Comparison of ENCODE assay signal across 19 mouse cellular contexts in the genomic region with DNA sequence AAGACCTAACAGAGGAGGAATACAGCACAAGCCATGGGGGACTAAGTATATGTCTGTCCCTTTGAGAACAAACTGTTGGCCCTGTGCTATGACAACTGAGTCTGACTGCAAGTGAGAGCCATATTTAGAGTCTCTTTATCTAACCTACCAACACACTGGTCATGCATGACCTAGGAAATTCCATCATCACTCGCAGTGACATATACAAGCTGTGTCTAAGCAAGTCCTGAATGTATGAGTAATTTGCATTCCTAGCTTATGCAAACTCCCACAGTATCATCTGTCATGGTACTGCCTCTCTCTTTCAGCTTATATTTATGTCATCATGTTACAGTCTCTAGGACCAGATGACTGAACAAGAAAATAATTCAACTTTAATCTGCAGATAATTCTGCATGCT.
A peak's percentile ranks its signal among the peaks of the same experiment; 100 is the strongest.
DNase-seq lines count a peak whose midpoint lies in the region; ATAC-seq and TF ChIP-seq lines count a peak whose summit lies in the region.
"Had no signal": no experiment of that assay in that cellular context is flagged by ENCODE, and none has a peak within 500 bp of the region (broad histone marks: within the 10 kb centered on the region; RNA-seq: fewer than 3 reads in every experiment).

No protein-coding gene starts in this region.

- no peak overlapping the region for H3K4me3 ChIP-seq in embryonic facial prominence, embryonic 14.5 days (ENCODE audit: low read depth, low read length)
- H3K4me3 ChIP-seq in embryonic facial prominence, embryonic 10.5 days: no peak overlapping the region
- H3K4me3 ChIP-seq in heart, postnatal 0 days (ENCODE audit: low read depth, low read length): no peak overlapping the region
- no peak overlapping the region for H3K4me3 ChIP-seq in limb, embryonic 14.5 days (replicated peaks; ENCODE audit: low read length)
- H3K4me3 ChIP-seq in limb, embryonic 10.5 days: no peak overlapping the region
- H3K4me3 ChIP-seq in cortical plate, adult 2 months (ENCODE audit: insufficient read depth, low read length): no peak overlapping the region
- H3K4me3 ChIP-seq: embryonic facial prominence, embryonic 12.5 days; layer of hippocampus, adult 2 months; limb, embryonic 13.5 days; liver, embryonic 15.5 days; neural tube, embryonic 13.5 days had no signal

- no peaks in the 10 kb centered on the region for H3K36me3 ChIP-seq in embryonic facial prominence, embryonic 14.5 days (ENCODE audit: control insufficient read depth, insufficient read depth, low read length)
- no peaks in the 10 kb centered on the region for H3K36me3 ChIP-seq in embryonic facial prominence, embryonic 10.5 days (replicated peaks)
- H3K36me3 ChIP-seq in heart, postnatal 0 days (replicated peaks; ENCODE audit: control insufficient read depth, insufficient read depth, low read length): no peaks in the 10 kb centered on the region
- H3K36me3 ChIP-seq in limb, embryonic 14.5 days (ENCODE audit: control insufficient read depth, insufficient read depth, low read length): no peaks in the 10 kb centered on the region
- no peaks in the 10 kb centered on the region for H3K36me3 ChIP-seq in limb, embryonic 10.5 days
- H3K36me3 ChIP-seq: embryonic facial prominence, embryonic 12.5 days; limb, embryonic 13.5 days; liver, embryonic 15.5 days; neural tube, embryonic 13.5 days had no signal

- no peak overlapping the region for H3K27ac ChIP-seq in embryonic facial prominence, embryonic 14.5 days (replicated peaks; ENCODE audit: low read depth, low read length)
- H3K27ac ChIP-seq in embryonic facial prominence, embryonic 10.5 days (replicated peaks): no peak overlapping the region
- no peak overlapping the region for H3K27ac ChIP-seq in heart, postnatal 0 days (ENCODE audit: low read depth)
- H3K27ac ChIP-seq in limb, embryonic 14.5 days (replicated peaks; ENCODE audit: low read depth, low read length): no peak overlapping the region
- H3K27ac ChIP-seq in limb, embryonic 10.5 days: no peak overlapping the region
- H3K27ac ChIP-seq in cortical plate, adult 2 months (ENCODE audit: insufficient read depth, low read length): peak overlapping the region; percentile 29; the same call in 1 of the 2 replicates
- H3K27ac ChIP-seq: embryonic facial prominence, embryonic 12.5 days; layer of hippocampus, adult 2 months; limb, embryonic 13.5 days; liver, embryonic 15.5 days; neural tube, embryonic 13.5 days had no signal

- H3K9ac ChIP-seq in embryonic facial prominence, embryonic 14.5 days (ENCODE audit: low read depth, low read length): no peak overlapping the region
- no peak overlapping the region for H3K9ac ChIP-seq in heart, postnatal 0 days (replicated peaks; ENCODE audit: low read depth, low read length)
- H3K9ac ChIP-seq in limb, embryonic 14.5 days (ENCODE audit: low read depth, low read length, severe bottlenecking): no peak overlapping the region
- H3K9ac ChIP-seq: embryonic facial prominence, embryonic 12.5 days; limb, embryonic 13.5 days; liver, embryonic 15.5 days; neural tube, embryonic 13.5 days had no signal

- TF ChIP-seq EP300 in heart, postnatal 0 days (IDR thresholded peaks at IDR 0.05; ENCODE audit: low read depth): no peak

- peak; percentile 65; the same call in 1 of the 2 replicates for ATAC-seq in embryonic facial prominence, embryonic 14.5 days (ENCODE audit: low read depth)
- ATAC-seq in heart, postnatal 0 days (ENCODE audit: insufficient read depth, low read depth): peak; percentile 74
- peak; percentile 57; the same call in 1 of the 2 replicates for ATAC-seq in limb, embryonic 14.5 days (ENCODE audit: low FRiP score, low read depth)
- ATAC-seq in megakaryocyte, adult 5-6 weeks (ENCODE audit: poor library complexity, severe bottlenecking): no peak

- H3K4me2 ChIP-seq in embryonic facial prominence, embryonic 14.5 days (ENCODE audit: low read depth, low read length): no peak overlapping the region
- no peak overlapping the region for H3K4me2 ChIP-seq in heart, postnatal 0 days (ENCODE audit: low read depth, low read length)
- no peak overlapping the region for H3K4me2 ChIP-seq in limb, embryonic 14.5 days (replicated peaks; ENCODE audit: low read depth, low read length, severe bottlenecking)
- H3K4me2 ChIP-seq: embryonic facial prominence, embryonic 12.5 days; limb, embryonic 13.5 days; liver, embryonic 15.5 days; midbrain, embryonic 11.5 days; neural tube, embryonic 13.5 days had no signal

- no peak for TF ChIP-seq POLR2A in limb, embryonic 14.5 days (IDR thresholded peaks at IDR 0.05; ENCODE audit: borderline replicate concordance, extremely low read depth, insufficient read depth, insufficient read length)
- no peak for TF ChIP-seq POLR2A in cortical plate, adult 2 months (IDR thresholded peaks at IDR 0.05; ENCODE audit: extremely low read depth, insufficient read depth, low read length)

- TF ChIP-seq CTCF in heart, postnatal 0 days (IDR thresholded peaks at IDR 0.05; ENCODE audit: low read depth): no peak
- no peak for TF ChIP-seq CTCF in cortical plate, adult 2 months (IDR thresholded peaks at IDR 0.05; ENCODE audit: extremely low read depth, insufficient read depth, low read length)

- no peaks in the 10 kb centered on the region for H3K4me1 ChIP-seq in embryonic facial prominence, embryonic 14.5 days (ENCODE audit: control insufficient read depth, insufficient read depth, low read length)
- no peaks in the 10 kb centered on the region for H3K4me1 ChIP-seq in embryonic facial prominence, embryonic 10.5 days
- H3K4me1 ChIP-seq in heart, postnatal 0 days (ENCODE audit: control insufficient read depth, insufficient read depth): peaks cover 5% of the 10 kb centered on the region; the same call in 1 of the 2 replicates
- H3K4me1 ChIP-seq in limb, embryonic 14.5 days (ENCODE audit: control insufficient read depth, insufficient read depth, low read length): no peaks in the 10 kb centered on the region
- H3K4me1 ChIP-seq in limb, embryonic 10.5 days: no peaks in the 10 kb centered on the region
- no peaks in the 10 kb centered on the region for H3K4me1 ChIP-seq in cortical plate, adult 2 months (ENCODE audit: control insufficient read depth, insufficient read depth, low read length)
- H3K4me1 ChIP-seq: embryonic facial prominence, embryonic 12.5 days; limb, embryonic 13.5 days; liver, embryonic 15.5 days; neural tube, embryonic 13.5 days had no signal

- DNase-seq in embryonic facial prominence, embryonic 14.5 days (ENCODE audit: low spot score): peak; percentile 68
- no peak for DNase-seq in embryonic facial prominence, embryonic 10.5 days (ENCODE audit: low spot score)
- DNase-seq in heart, postnatal 0 days (ENCODE audit: low spot score): peak; percentile 27
- no peak for DNase-seq in heart, postnatal 4 days
- peak; percentile 23 for DNase-seq in limb, embryonic 14.5 days (ENCODE audit: low spot score)
- no peak for DNase-seq in limb, embryonic 10.5 days (ENCODE audit: low spot score)
- DNase-seq: adrenal gland, postnatal 14 days; cerebellum, adult 2 months; heart, postnatal 36 days; kidney, adult 2 months; lung, postnatal 36 days had no signal

- no peaks in the 10 kb centered on the region for H3K9me3 ChIP-seq in embryonic facial prominence, embryonic 14.5 days (ENCODE audit: control insufficient read depth, low read length)
- no peaks in the 10 kb centered on the region for H3K9me3 ChIP-seq in embryonic facial prominence, embryonic 10.5 days
- no peaks in the 10 kb centered on the region for H3K9me3 ChIP-seq in heart, postnatal 0 days (replicated peaks; ENCODE audit: control insufficient read depth, low read length)
- H3K9me3 ChIP-seq in limb, embryonic 14.5 days (ENCODE audit: control insufficient read depth, low read length): no peaks in the 10 kb centered on the region
- H3K9me3 ChIP-seq in limb, embryonic 10.5 days (replicated peaks): no peaks in the 10 kb centered on the region
- H3K9me3 ChIP-seq: embryonic facial prominence, embryonic 12.5 days; limb, embryonic 13.5 days; liver, embryonic 15.5 days; neural tube, embryonic 13.5 days had no signal

- no peaks in the 10 kb centered on the region for H3K27me3 ChIP-seq in embryonic facial prominence, embryonic 14.5 days (replicated peaks; ENCODE audit: control insufficient read depth, insufficient read depth, low read length)
- no peaks in the 10 kb centered on the region for H3K27me3 ChIP-seq in embryonic facial prominence, embryonic 10.5 days (replicated peaks; ENCODE audit: low read depth, poor library complexity, severe bottlenecking)
- no peaks in the 10 kb centered on the region for H3K27me3 ChIP-seq in heart, postnatal 0 days (ENCODE audit: control insufficient read depth, insufficient read depth, low read length)
- H3K27me3 ChIP-seq in limb, embryonic 14.5 days (ENCODE audit: control insufficient read depth, insufficient read depth, low read length): no peaks in the 10 kb centered on the region
- H3K27me3 ChIP-seq in limb, embryonic 10.5 days (ENCODE audit: low read depth, poor library complexity, severe bottlenecking): no peaks in the 10 kb centered on the region
- H3K27me3 ChIP-seq: embryonic facial prominence, embryonic 12.5 days; limb, embryonic 13.5 days; liver, embryonic 15.5 days; neural tube, embryonic 13.5 days had no signal

- WGBS in embryonic facial prominence, embryonic 14.5 days: 24% methylated on average over 1 of the region's 1 CpGs
- WGBS in embryonic facial prominence, embryonic 10.5 days: 83% methylated on average over 1 of the region's 1 CpGs
- 18% methylated on average over 1 of the region's 1 CpGs for WGBS in heart, postnatal 0 days
- WGBS in limb, embryonic 14.5 days: 68% methylated on average over 1 of the region's 1 CpGs
- 92% methylated on average over 1 of the region's 1 CpGs for WGBS in limb, embryonic 10.5 days

Comparison
In these comparisons a context has a peak if more than half of its experiments do, and no peak if none do; other contexts are left out.
1. DNase-seq: peak in embryonic facial prominence, embryonic 14.5 days (single experiment), heart, postnatal 0 days (single experiment) and limb, embryonic 14.5 days (single experiment); none in embryonic facial prominence, embryonic 10.5 days (single experiment), heart, postnatal 4 days (single experiment) and limb, embryonic 10.5 days (single experiment).